Mouse (Mus musculus) forebrain, embryonic 15.5 days (tissue): ENCODE measurements around the gene Coro2b. TPM values are rescaled to one million over a fixed set of nuclear protein-coding genes. Genes with fewer than 3 reads are reported as not detected.

Experiments used
- ATAC-seq: fragments of 200-750 bp; cut with Nextera tagmentation; replicated peaks from 2 replicates; pipeline ENCODE4 v1.8.0; 2017; ENCODE audit warnings: mild to moderate bottlenecking, moderate TSS enrichment, moderate library complexity
- H3K27ac ChIP-seq: fragments of 300-500 bp; sonication (generic); replicated peaks from 2 replicates; pipeline ENCODE4 v1.5.1; 2015; ENCODE audit warnings: mild to moderate bottlenecking, inconsistent platforms
- H3K27me3 ChIP-seq: fragments of 300-500 bp; sonication (generic); 2 replicates; pipeline ENCODE4 v1.6.1; 2015; ENCODE audit warnings: inconsistent platforms
- H3K36me3 ChIP-seq: fragments of 300-500 bp; sonication (generic); 2 replicates; pipeline ENCODE4 v1.6.1; 2015; ENCODE audit warnings: mild to moderate bottlenecking, inconsistent platforms
- H3K4me1 ChIP-seq: fragments of 300-500 bp; sonication (generic); 2 replicates; pipeline ENCODE4 v1.6.1; 2015; ENCODE audit warnings: inconsistent platforms
- H3K4me2 ChIP-seq: fragments of 300-500 bp; sonication (generic); replicated peaks from 2 replicates; pipeline ENCODE4 v1.6.1; 2015; ENCODE audit warnings: mild to moderate bottlenecking, inconsistent platforms
- H3K4me3 ChIP-seq: fragments of 300-500 bp; sonication (generic); 2 replicates; pipeline ENCODE4 v1.5.1; 2015; ENCODE audit warnings: mild to moderate bottlenecking, inconsistent platforms
- H3K9ac ChIP-seq: fragments of 300-500 bp; sonication (generic); replicated peaks from 2 replicates; pipeline ENCODE4 v1.6.1; 2015; ENCODE audit warnings: mild to moderate bottlenecking, inconsistent platforms
- H3K9me3 ChIP-seq: fragments of 300-500 bp; sonication (generic); 2 replicates; pipeline ENCODE4 v1.6.1; 2016; ENCODE audit warnings: inconsistent platforms
- WGBS: fragments of 180-500 bp; shearing (Covaris S2); methylation state at CpG from one replicate; pipeline ENCODE4 v1.1.7; 2015; ENCODE audit warnings: mixed read lengths; 5-methylcytosine and 5-hydroxymethylcytosine counted together
- polyA plus RNA-seq: library from polyadenylated mRNA; unstranded; fragments of >200 nt; fragmentation: Nextera tagmentation; extraction: Ambion mirVana; gene quantifications from 2 replicates; pipeline ENCODE4 v1.2.1, GENCODE M21; 2015

Coro2b gene
- polyA plus RNA-seq, 1 experiment from 2014 or later = 41.0 TPM

DNA sequence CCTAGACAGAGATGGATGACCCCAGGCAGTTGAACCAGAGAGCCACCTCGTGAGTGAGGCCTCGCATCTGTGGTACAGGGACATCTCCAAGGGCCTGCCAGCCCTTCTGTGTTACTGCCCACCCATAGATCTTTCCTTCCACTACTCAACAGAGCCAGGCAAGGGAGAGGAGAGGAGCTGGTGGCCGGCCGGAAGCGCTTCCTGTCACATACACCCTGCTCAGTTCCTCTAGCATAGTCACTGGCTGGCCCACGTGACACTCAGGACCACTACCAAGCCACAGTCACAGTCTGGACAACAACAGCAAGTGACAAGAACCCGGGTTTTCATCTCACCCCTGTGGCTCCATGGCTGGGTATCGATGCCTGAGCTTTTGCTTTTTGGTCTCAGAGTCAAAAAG lies 70.8 kb downstream of the Coro2b start:
- peaks cover 34% of the 10 kb centered on the region for H3K4me1 ChIP-seq
- no peak overlapping the region for H3K4me3 ChIP-seq
- 91% methylated on average over 8 of the region's 8 CpGs for WGBS
- H3K9ac ChIP-seq = no peak overlapping the region
- H3K27ac ChIP-seq = no peak overlapping the region
- no peaks in the 10 kb centered on the region for H3K27me3 ChIP-seq
- ATAC-seq = no peak
- no peak overlapping the region for H3K4me2 ChIP-seq
- no peaks in the 10 kb centered on the region for H3K36me3 ChIP-seq
- H3K9me3 ChIP-seq = no peaks in the 10 kb centered on the region

DNA sequence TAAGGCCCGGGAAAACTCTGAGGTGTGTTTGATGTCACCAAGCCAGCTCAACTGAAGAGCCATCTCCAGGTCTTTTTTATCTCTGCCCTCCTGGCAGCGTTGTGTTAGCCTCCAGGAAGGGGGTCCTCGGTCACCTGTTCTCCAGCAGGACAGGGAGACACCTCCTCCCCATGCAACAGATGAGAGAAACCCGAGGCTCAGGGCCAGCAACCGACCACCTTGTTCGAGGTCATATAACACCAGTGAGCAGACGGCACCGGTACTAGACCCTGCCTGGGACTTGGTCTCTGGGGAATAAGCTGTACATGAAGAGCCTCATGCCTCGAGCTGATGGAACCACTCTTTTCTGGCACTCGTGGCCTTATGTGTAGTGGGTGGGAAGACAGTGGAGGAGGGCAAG lies 72.1 kb downstream of the Coro2b start:
- Histone ChIP-seq H3K4me3 (no peak overlapping the region), H3K27me3 (no peaks in the 10 kb centered on the region), H3K36me3 (no peaks in the 10 kb centered on the region), H3K4me2 (no peak overlapping the region), H3K4me1 (peaks cover 25% of the 10 kb centered on the region), H3K9ac (no peak overlapping the region), H3K27ac (no peak overlapping the region), H3K9me3 (no peaks in the 10 kb centered on the region)
- ATAC-seq = no peak
- WGBS = 85% methylated on average over 10 of the region's 10 CpGs

DNA sequence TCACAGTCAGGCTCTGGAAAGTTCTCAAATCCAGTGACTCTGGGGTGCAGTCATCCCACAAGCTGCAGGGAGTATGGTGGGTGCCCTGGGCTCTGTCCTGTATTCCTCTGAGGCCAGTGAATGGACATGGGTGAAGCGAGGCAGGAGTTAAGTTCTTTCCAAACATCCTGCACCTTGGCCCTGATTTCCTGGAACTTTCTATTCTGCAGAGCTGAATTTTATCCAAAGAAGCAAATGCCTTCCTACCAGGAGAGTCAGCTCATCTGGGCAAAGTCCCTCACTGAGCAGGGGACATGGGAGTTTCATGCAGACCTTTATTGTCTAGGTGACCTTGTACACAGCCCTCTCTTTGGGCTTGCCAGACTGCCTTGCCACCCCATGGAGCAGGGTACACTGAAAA lies 75.1 kb downstream of the Coro2b start:
- H3K4me3 ChIP-seq = no peak overlapping the region
- WGBS = 88% methylated on average over 1 of the region's 1 CpGs
- H3K4me1 ChIP-seq = no peaks in the 10 kb centered on the region; the same call in 1 of the 2 replicates
- no peak overlapping the region for H3K27ac ChIP-seq
- no peaks in the 10 kb centered on the region for H3K27me3 ChIP-seq
- no peaks in the 10 kb centered on the region for H3K36me3 ChIP-seq
- no peak for ATAC-seq
- H3K9me3 ChIP-seq = no peaks in the 10 kb centered on the region
- H3K9ac ChIP-seq = no peak overlapping the region
- H3K4me2 ChIP-seq = no peak overlapping the region

DNA sequence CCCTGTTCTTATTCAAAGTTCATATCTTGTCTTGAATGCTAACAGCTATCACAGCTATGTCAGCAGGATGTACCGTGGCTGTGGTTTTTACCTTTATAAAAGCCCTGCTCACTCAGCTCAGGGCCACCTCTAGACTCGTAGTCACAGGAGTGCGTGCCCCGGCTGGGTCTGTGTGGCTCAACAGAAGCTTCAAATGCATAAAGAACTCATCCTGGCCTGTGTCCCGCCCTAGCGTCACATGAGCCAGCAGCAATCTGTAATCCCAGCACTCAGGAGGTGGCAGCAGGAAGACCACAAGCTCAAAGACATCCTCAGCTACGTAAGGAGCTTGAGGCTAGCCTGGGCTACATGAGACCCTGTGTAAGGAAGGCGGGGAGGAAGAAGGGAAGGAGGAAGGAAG lies 75.7 kb downstream of the Coro2b start:
- no peak overlapping the region for H3K4me3 ChIP-seq
- ATAC-seq = no peak
- no peaks in the 10 kb centered on the region for H3K9me3 ChIP-seq
- H3K9ac ChIP-seq = no peak overlapping the region
- no peaks in the 10 kb centered on the region for H3K27me3 ChIP-seq
- 84% methylated on average over 8 of the region's 8 CpGs for WGBS
- H3K4me1 ChIP-seq = peaks cover 1% of the 10 kb centered on the region
- H3K36me3 ChIP-seq = no peaks in the 10 kb centered on the region
- H3K4me2 ChIP-seq = no peak overlapping the region
- H3K27ac ChIP-seq = no peak overlapping the region

DNA sequence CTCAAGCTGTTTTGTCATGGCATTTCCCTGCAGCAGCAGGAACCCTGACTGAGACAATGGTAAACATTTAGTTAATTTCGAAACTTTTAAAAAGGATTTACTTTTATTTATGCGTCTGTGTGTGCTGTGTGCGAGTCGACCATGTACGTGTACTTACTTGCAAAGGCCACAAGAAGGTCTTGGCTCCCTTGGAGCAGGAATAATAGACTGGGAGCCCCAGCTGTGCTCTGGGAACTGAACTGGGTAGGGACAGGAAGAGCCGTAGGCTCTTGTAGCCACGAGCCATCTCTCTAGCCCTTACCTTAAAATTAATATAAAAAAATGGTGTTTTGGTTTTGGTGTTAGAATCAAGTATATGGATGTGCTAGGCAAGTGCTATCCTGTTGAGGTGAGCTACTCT lies 76.8 kb downstream of the Coro2b start:
- no peak for ATAC-seq
- Histone ChIP-seq H3K36me3 (no peaks in the 10 kb centered on the region), H3K4me1 (peaks cover 9% of the 10 kb centered on the region), H3K4me3 (no peak overlapping the region), H3K9me3 (no peaks in the 10 kb centered on the region), H3K9ac (no peak overlapping the region), H3K4me2 (no peak overlapping the region), H3K27me3 (no peaks in the 10 kb centered on the region), H3K27ac (no peak overlapping the region)
- WGBS = 69% methylated on average over 7 of the region's 7 CpGs

DNA sequence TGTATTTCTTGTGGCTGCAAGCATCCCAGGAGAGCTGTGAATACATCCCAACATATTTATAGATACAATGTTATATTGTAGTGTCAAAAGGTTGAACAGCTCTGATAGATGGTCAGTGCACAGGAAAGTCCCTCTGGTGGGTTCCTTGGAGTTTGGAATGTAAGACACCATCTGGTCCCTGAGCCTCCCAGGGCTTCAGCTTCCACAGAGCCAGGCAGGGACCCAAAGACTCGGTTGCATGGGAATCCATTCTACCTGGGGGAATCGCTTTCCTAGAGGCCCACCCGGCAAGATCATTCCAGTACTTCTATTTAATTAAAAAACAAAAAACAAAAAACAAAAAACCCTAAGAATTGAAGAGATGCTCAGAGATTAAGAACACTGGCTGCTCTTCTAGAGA lies 78.4 kb downstream of the Coro2b start:
- peaks cover 9% of the 10 kb centered on the region for H3K4me1 ChIP-seq
- no peaks in the 10 kb centered on the region for H3K9me3 ChIP-seq
- 0 out of 2 replicates have a peak, but pooled peaks cover 2% of the 10 kb centered on the region for H3K36me3 ChIP-seq
- WGBS = 87% methylated on average over 3 of the region's 3 CpGs
- H3K4me2 ChIP-seq = no peak overlapping the region
- no peaks in the 10 kb centered on the region for H3K27me3 ChIP-seq
- no peak overlapping the region for H3K27ac ChIP-seq
- ATAC-seq = no peak
- no peak overlapping the region for H3K9ac ChIP-seq
- no peak overlapping the region for H3K4me3 ChIP-seq

DNA sequence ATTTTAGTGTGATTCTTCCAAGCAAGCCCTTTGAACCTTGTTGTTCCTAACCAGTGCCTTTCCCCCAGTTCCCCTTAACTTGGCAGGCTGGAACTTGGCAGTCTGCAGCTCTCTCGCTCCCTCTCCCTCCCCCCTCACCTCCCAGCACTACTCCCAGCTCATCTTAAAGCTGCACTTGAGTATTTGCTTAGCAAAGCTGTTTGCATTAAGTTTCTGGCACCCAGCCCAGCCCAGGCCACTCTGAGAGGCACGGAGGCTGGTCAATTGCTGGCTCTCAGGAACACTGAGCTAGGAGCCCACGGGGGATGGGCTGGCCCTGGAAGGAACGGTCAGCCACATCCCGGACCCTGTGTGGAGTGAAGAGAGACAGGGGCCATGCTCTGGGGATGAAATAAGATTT lies 80.8 kb downstream of the Coro2b start:
- Histone ChIP-seq H3K27ac (peak overlapping the region; percentile 64), H3K4me2 (no peak overlapping the region), H3K4me3 (no peak overlapping the region), H3K9ac (peak overlapping the region; percentile 15; the same call in 1 of the 2 replicates), H3K27me3 (no peaks in the 10 kb centered on the region), H3K4me1 (peaks cover 19% of the 10 kb centered on the region), H3K36me3 (peaks cover 8% of the 10 kb centered on the region; the same call in 1 of the 2 replicates), H3K9me3 (no peaks in the 10 kb centered on the region)
- ATAC-seq = peak; percentile 83
- WGBS = 13% methylated on average over 5 of the region's 5 CpGs

DNA sequence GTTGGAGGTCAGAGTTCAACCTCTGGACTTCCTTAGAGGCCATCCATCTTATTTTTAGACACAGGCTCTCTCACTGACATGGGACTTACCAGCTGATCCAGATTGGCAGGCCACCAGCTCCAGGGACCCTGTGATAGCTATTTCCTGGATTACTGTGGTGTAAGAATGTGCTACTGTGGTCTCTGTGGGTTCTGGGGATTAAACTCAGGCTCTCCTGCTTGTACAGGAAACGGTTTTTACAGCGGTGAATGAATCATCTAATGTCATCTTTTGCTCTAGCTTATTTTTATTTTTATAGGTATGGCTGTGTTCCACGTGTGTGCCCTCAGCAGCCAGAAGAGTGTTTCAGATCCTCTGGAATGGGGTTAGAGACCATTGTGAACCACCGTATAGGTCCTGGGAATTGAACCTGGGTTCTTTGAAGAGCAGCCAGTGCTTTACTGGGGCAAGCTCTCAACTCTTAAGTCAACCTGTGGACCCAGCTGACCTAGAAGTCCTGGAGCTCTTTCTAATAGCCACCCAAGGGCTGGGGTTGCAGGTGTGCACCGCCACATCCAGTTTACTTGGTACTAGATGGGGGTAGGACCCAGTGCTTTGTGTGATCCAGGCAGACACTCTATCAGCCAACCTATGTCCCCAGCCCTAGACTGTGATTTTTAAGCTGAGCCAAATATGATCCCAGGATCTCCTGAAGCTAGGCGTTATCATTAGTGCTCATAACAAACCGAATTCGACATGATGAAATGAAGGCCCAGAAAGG lies 81.5 kb downstream of the Coro2b start:
- 67% methylated on average over 8 of the region's 8 CpGs for WGBS
- Histone ChIP-seq H3K36me3 (peaks cover 8% of the 10 kb centered on the region; the same call in 1 of the 2 replicates), H3K9me3 (no peaks in the 10 kb centered on the region), H3K27me3 (no peaks in the 10 kb centered on the region), H3K4me2 (no peak overlapping the region), H3K9ac (no peak overlapping the region; the same call in 1 of the 2 replicates), H3K27ac (peak overlapping the region; percentile 64), H3K4me1 (peaks cover 19% of the 10 kb centered on the region), H3K4me3 (no peak overlapping the region)
- ATAC-seq = no peak

DNA sequence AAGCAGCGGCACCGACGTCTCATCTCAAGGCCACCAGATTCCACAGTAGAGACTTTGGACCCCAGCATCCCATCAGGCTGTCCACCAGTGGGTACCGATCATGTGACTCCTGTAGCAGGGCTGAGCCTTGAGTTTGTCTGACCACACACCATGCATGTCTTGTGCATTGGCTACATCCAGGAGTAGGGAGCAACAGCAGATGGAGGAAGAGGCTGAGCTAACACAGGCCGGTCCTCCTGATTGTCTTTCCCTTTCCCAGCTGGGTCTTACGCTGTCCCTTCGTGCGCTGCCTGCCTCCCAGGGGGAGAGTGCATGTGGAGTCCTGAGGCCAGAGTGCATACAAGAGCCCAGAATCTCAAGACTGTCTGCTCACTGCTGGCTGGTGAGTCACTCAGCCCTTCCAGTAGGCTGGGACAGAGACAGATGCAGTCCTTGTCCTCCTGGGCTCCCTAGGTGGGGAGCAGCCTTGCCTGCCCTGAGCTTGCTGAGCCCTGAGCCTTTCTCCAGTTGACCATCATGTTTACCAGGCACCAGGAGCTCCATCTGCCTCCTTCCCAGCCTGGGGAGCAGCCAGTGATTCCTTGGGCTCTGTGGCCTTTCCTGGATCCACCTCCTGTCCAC lies 84.4 kb downstream of the Coro2b start:
- Histone ChIP-seq H3K27me3 (no peaks in the 10 kb centered on the region), H3K9ac (no peak overlapping the region), H3K4me2 (no peak overlapping the region), H3K4me1 (peaks cover 19% of the 10 kb centered on the region), H3K4me3 (no peak overlapping the region), H3K9me3 (no peaks in the 10 kb centered on the region), H3K27ac (no peak overlapping the region), H3K36me3 (peaks cover 8% of the 10 kb centered on the region; the same call in 1 of the 2 replicates)
- WGBS = 90% methylated on average over 8 of the region's 8 CpGs
- ATAC-seq = no peak

DNA sequence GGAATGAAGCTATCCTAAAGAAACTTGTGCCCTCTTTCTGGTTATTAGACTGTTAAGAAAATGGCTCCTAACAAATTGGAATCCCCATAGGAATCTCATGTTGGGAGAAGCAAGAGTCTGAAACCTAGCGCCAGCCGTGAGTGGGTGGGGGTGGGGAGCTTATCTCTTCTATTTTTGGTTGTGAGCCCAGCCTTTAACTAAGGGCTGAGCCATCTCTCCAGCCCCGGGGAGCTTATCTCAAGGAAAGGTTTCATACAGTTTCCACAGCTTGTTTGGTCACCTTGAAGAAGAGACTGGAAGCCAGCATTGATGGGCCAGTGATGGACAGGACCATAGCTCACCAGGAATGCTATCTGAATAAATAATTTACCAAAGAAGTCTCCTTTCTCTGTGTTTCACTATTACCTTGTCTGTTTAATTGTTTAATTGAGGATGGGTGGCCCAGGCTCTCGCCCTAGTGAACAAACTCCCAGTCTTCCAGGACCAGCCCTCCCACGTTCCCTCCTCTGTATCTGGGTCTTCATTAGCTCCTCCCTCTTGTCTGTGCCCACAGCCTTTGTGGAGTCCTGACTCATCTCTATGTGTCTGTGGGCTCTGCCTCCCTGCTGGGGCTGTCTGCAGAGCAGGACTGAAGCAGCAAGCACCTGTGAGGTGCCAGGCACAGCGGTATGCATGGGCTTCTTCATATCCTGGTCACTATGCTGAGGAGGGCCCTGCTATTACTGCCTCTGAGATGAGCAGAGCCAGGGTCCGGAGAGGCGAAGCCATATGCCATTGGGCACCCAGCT lies 85.1 kb downstream of the Coro2b start:
- Histone ChIP-seq H3K4me2 (no peak overlapping the region), H3K4me3 (no peak overlapping the region), H3K9me3 (no peaks in the 10 kb centered on the region), H3K27me3 (no peaks in the 10 kb centered on the region), H3K27ac (no peak overlapping the region; the same call in 1 of the 2 replicates), H3K4me1 (peaks cover 19% of the 10 kb centered on the region), H3K9ac (no peak overlapping the region), H3K36me3 (peaks cover 8% of the 10 kb centered on the region; the same call in 1 of the 2 replicates)
- no peak for ATAC-seq
- WGBS = 70% methylated on average over 8 of the region's 8 CpGs

DNA sequence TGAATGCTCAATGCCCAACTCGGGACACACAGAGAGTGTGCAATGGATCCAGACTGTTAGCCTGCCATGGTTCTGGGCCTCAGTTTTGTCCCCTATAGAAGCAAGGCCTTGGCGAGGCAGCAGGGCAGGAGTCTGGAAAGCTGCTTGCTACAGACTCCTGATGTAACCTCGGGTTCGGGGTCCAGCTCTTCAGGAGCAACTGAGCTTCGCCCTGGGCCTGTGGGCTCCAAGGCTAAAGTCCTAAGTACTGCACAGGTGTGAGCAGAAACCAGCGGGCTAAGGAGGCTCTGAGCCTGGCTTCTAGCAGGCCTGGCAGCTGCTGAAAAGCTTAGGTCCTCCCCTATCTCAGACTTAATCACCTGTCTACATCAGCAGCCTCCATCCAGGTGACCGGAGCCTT lies 86.0 kb downstream of the Coro2b start:
- Histone ChIP-seq H3K4me1 (peaks cover 15% of the 10 kb centered on the region), H3K27ac (no peak overlapping the region), H3K4me2 (no peak overlapping the region), H3K9ac (no peak overlapping the region), H3K27me3 (no peaks in the 10 kb centered on the region), H3K36me3 (peaks cover 8% of the 10 kb centered on the region; the same call in 1 of the 2 replicates), H3K9me3 (no peaks in the 10 kb centered on the region), H3K4me3 (no peak overlapping the region)
- WGBS = 81% methylated on average over 7 of the region's 7 CpGs
- ATAC-seq = no peak

DNA sequence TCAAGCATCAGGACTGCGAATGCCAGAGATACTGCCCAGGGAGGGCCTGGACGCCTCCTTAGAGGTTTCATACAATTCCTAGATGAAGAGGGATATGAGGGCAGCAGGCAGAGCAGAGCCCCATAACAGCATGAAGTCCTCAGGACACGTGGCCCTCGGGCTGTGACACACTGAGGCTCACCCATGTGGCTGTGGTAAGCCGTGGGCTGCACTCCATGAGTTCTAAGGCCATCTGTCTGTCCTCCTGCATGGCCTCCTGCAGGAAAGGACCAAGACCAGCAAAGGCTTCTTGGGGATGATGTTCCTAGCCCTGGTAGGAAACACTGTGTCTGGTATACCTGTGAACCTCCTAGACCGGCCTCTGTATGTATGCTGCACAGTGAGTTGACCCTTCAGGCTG lies 86.5 kb downstream of the Coro2b start:
- Histone ChIP-seq H3K27me3 (no peaks in the 10 kb centered on the region), H3K4me1 (peaks cover 10% of the 10 kb centered on the region), H3K9ac (no peak overlapping the region), H3K27ac (no peak overlapping the region), H3K4me3 (no peak overlapping the region), H3K4me2 (no peak overlapping the region), H3K9me3 (no peaks in the 10 kb centered on the region), H3K36me3 (peaks cover 8% of the 10 kb centered on the region; the same call in 1 of the 2 replicates)
- 87% methylated on average over 6 of the region's 6 CpGs for WGBS
- ATAC-seq = no peak
